Mouse (Mus musculus): Measurements from ENCODE around the gene Tnrc18. TPM values are rescaled to one million over a fixed set of nuclear protein-coding genes. Genes with fewer than 3 reads are reported as not detected.

Gene Tnrc18
- total RNA-seq, 4 experiments from 2014 or later: 112 to 134 (median 116) TPM

DNA sequence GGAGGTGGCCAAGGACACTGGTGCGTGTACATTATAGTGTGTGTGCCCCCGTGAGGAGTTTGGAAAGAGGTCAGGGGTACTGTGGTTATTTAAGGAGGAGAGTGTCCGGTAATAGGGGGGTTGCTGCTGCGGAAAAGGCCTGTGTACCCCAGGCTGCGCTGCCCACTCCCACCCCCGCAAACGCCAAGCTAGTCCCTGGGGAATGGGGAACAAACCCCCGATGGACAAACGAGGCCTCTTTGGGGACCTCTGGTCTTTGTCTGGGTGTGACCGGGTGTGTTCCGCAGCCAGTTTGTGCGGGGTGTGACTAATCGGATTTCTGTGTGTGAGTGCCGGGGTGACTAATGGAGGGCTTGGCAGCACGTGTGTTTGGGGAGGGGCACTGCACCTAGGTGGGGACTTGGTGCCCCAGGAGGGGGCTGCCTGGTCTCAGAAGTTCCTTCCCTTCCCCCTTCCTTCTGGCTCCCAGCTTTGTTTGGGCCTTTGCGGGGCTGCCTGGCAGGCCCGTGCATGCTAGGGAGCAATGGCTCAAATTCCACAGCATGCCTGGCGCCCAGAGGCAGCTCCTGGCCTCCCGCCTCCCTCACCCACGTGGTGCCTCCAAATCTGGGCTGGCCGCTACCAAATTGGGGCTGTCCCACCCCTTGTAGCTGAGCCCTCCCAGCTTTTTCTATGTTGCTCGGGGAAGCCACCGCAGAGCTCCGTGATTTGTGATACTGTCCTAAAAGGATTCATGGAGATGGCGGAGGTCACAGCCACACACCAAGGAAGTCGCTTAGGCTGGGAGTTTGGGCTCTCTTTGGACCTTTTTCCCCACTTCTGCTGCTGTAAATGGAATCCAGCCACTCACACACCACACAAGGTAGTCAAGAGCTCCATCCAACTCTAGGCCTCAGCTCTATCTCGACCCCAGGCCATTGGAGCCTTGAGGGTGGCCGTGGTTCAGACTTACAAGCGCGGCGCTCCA, 5.9 kb upstream of the Tnrc18 start:
- peak; percentile 46 to 70 for DNase-seq (ENCODE audit: low spot score in 2 of 2)

DNA sequence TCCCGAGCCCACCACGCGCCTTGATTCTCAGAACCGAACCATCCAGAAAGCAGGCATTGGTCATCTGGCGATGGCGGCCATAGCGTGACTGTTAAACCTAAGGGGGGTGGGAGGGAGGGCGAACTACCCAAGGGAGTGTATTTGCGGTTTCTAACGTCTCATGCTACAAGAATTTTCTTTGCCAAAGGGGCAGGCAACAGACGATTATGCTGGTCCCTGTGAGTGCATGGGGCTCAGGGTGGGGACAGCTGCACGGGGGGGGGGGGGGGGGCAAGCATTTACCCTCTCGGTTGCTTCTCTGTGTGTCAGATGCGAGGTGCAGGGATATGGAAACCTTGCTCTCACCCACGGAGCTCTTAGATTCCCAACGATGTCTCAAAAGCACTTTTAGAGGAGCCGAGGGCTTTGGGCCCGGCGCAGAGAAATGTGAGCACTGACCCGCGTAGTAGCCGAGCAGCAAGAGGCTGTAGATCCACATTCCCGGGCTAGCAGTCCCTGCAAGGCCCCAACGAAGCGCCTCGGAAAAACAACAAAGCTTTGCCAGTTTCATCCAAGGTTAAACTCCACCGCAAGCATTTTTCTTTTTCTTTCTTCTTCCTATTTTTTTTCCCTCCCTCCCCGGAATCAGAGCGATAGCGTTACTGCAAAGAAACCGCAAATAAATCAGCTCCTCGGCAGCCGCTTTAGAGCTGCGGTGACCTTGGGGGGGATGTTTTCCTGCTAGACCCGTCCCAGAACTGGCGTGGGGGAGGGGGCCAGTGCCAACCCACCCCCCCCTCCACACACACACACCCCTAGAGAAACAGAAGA, 5.0 kb upstream of the Tnrc18 start:
- no peak for DNase-seq (ENCODE audit: low spot score in 2 of 2)

DNA sequence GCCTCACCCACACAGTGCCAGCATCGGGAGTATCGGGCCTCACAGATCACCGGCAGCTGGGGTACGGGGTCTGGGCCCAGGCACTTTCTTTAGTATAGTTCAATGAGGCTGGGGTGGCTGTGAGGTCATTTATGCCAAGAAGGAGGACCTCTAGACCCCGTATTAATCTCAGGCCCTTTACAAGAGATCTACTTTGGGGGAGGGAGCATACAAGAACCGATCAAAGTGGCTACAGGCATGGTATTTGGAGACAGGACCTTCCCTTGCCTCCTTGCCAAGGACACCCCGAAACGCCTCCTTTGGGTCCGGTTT, 4.5 kb upstream of the Tnrc18 start:
- DNase-seq (ENCODE audit: low spot score in 2 of 2): no peak

DNA sequence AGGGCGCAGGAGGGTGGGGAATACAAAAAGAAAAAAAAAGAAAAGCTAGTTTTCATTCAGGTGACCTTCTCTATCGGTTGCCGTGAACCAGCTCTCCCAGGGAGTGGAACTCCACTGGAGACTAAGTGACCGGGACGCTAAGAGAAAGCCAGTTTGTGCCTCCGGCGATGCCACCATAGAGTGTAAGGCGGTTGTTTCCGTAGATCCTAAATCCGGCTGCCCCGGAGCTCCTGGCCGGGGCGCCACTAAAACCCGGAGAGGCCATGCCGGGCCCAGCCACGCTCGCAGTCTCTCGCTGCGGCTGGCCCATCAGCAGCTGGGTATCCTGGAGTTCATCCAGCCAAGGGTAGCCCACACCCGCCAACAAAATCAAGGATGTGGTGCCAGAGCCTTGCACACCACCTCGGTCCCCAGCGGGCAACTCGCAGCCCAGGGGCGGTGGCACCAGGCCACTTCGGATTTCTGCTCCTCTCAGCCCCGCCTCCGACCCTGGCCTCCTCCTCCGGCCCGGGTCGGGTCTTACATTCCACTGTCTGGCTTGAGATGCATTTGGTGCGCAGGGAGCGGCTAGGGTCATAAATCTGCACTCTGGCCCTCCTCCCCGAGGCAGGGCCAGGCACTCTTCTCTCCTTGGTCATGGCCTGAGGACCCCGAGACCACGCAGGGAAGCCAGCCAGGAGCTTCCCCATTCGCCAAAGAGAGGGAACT, 4.0 kb upstream of the Tnrc18 start:
- DNase-seq (ENCODE audit: low spot score in 2 of 2): peak; percentile 61 to 74

DNA sequence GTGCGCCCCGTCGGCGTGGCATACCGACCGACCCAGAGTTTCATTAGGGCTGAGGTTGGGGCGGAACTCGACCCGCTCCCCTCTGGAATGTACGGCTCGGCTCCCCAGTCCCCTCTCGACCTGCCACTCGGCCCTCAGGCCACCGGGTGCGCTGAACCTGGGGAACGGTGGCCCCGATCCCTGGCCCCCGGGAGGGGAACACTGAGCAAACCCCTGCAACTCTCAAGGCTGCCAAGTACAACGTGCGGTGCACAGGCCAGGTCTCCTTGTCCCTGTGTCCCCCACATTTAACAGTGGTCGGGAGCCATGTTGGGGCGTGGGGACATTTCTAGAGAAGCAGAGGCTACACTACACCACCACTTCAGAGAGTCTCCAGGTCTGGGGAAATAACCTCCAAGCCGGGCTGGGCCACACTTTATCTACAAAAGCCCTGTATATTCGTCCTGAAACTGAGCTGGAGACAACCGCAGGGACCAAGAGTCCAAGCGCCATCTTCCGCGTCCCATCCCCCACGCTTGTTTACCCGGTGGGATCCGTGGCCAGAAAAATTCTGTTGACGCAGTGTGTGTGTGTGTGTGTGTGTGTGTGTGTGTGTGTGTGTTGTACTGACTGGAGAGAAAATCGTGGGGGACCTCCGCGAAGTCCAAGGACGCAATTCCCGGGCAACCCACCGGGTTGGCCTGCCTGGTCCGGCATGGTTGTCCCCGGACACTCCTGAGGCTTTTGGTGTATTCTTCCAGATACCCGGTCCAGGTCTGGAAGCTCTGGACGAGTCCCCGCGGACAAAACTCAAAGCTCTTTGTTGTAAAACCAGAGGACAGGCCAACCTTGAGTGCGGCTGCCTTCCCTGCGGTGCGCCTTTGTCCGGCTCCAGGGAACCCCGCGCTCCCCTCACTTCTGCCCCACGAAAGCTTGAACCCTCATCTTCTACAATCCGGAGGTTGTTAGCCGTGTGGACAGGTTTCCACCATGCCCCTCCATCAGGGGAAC, 3.1 kb upstream of the Tnrc18 start:
- DNase-seq (ENCODE audit: low spot score in 2 of 2): peak; percentile 52 to 69

DNA sequence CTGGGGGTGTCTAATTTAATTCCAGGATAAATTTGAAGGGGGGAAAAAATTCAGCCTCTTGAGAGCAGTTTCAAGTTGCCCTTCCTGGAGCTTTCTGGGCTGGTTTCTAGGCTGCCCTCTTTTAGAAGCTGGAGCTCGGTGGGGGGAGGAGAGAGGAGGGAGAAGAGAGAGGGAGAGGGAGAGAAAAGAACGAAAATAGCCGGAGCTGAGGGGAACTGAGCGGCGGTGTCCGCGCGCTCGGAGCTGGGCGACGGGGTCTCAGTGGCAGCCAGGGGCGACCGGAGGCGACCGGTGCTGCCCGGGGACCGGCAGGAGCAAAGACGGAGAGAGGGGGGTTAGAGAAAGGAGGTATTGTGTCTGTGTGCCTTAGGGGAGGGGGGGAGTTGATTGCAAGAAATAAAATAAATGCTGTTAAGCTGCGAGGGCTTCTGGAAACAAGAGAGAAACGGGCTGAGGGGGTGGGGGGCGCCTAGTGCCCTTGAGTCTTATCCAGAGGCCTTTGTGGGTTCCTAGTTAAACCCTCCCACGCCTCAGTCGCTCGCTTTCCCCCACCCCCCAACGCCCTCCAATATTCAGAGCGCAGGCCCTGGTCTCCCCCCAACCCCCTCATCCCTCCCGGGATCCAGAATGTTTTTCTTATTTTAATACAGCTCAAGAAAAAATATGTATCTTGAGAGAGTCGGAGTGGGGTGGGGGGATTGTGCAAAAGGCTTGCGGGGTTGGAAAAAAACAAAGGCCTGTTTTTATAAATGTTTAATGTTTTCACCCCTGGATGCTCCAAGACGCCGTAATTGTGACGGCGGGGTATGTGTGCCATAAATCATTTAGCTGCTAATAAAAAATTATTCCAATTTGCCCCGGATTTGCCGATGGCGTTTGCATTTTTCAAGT, 2.2 kb upstream of the Tnrc18 start:
- DNase-seq (ENCODE audit: low spot score in 2 of 2): peak; percentile 67 to 81

DNA sequence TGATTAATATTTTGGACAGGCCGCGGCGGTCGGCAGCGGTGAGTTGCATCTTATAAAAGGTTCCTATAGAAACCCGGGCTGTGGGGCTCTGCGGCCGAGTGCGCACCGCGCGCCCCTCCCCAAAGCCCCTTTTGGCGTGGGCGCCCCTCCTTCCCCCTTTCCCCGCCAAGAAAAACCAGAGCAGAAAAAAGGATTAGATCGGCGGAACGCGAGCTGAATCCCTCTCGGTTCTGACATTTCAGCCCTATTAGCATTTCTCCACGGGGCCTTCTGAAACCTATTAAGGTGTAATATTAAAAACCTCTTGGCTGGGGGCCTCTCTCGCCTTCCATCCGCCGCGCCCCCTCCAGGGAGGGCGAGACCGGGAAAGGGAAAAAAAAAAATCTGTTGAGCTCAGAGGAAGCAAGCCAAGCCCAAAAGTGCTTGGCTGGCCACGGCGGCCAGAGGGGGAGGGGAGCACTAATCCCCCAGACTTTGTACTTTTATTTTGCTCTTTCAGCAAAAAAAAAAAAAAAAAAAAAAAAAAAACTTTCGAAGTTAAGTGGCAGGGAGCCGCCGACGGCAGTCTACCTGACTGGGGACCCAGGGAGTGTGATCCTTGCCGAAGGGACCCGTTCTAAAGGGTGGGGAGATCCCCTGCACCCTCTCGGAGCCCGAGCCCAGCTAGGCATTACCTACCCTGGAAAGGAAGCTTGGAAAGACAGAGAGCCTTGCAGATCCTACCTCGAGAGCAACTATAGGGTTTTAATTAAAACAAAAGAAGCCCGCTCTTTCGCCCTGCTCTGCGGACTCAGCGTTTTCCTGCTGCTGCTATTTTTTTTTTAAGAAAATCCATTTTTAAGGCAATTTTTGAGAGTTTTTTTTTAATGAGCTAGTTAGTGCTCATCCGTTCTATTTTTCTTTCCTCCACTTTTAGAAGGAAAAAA, 1.2 kb upstream of the Tnrc18 start:
- DNase-seq (ENCODE audit: low spot score in 2 of 2): peak; percentile 40 to 48

DNA sequence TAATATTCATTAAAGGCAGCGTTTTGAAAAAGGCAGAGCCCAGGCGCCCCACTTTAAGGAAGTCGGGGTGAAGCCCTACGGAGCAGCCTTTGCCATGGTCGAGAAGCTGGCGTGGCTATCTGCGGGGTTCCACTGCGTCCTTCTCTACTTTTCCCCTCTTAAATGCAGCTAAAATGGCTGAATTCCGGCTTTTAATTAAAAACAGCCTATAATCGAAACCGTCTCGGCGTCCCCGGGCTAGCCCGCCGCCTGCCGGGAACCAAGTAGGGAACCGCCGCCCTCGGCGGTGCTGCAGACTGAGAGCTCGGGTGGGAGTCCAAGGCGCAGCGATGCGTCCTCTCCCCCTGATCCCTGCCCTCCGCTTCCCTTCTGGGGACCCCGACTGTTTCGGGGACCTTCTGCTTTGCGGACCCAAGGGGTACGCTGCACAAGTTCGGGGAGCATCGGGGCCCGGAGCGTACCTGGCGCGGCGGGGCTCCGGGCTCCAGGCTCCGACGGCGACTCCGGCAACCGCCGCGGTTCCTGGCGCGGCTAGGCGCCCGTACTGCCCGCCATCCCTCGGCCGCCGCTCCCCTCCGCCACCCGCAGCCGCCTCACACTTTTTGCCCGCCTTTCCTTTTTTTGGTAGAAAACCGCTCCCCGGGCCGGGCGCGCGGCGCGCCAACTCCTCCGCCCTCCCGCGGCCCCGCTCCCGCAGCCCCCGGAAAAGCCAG, 495 bp downstream of the Tnrc18 start:
- DNase-seq (ENCODE audit: low spot score in 2 of 2): peak; percentile 63 to 78

DNA sequence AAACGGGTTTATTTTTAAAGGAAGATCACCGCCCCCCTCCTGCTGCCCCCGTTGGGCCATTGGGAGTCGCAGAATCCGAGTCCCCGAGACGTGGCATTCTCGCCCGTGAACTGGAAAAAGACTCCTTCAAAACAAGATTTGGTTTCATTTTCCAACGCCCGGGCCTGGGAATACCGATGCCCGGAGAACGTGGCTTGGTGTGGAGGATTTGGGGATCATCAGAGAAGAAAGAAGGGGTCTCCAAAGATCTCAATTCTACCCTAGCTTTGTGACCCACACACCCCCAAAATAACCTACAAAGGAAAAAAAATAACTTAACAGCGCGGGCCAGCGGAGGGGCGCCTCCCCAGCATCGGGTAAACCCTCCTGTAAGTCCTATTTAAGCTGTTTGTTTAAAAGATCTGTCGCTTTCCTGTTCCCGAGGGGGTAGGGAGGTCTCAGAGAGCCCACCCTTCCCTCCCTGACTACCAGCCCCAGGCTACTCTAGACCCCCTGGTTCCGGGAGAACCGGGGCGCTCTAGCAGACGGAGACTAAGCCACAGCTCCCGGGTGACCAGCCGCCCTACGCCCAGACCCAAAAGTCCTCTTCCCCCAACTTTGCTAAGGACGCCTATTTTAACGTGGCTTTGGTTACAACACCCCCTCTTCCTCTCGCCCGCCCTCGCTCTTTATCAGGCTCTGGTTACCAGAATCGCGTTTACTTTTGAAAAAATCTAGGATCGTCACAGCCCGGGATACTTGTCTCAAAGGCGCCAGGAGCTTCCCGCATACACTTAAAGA, 1.2 kb downstream of the Tnrc18 start:
- peak in 1 of 2 experiments; percentile 40 for DNase-seq (ENCODE audit: low spot score in 2 of 2)

DNA sequence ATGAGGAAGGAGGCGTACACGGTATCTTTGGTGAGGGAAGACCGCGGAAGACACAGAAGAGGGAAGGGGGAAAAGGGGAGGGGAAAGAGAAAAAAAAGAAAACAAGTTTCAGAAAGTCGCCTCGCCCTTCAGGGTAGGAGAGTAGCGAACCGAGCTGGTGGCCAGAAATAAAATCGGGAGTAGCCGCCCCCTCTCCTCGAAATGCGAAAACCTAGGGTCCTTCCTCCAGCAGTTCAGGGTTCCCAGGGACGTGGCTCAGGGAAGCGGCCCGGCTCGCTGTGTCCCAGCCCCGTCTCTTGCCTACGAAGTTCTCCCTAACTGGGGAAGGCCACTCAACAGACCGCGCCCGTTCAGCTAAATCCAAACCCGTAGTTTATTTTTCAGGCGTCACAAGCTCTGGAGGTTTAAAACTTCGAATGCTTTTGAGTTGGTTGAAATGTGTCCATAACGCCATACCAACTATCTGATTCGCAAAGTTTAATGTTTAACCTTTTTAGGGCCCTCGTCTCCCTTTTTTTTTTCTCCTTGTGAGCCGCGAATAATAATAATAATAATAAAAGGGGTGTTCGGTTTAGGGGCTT, 2.0 kb downstream of the Tnrc18 start:
- no peak for DNase-seq (ENCODE audit: low spot score in 2 of 2)

DNA sequence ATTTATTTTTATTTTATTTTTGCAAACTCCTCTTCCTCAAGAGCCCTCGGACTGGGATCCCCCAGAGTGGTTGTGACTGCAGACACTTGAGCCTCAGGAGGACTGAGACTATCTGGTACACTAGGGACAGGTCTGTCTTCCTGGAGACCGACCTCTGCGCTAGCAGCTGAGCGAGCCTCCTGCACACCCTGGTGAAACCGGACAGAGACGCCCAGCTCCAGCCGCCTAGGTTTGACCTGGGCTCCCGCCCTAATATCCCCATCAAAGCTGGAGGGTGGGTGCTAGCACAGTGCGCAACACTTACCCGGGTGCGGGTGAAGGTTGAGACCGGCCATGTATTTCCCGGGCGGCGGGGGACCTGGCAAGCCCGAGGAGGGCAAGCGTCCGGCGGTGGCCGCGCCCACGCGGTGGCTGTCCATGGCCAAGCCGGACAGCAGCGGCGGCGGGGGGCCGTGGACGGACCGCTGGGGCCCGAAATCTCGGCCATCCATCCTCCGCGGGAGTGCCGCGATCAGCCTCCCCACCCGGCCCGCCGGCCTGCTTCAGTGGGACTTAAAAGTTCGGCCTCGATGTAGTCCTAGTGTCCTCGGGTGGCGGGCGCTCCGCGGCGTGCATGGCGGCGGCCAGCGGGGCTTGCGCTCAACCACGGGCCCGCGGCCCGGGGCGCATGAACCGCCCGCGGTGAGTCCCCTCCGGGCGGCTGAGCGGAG, 2.6 kb downstream of the Tnrc18 start:
- DNase-seq (ENCODE audit: low spot score in 2 of 2): no peak

DNA sequence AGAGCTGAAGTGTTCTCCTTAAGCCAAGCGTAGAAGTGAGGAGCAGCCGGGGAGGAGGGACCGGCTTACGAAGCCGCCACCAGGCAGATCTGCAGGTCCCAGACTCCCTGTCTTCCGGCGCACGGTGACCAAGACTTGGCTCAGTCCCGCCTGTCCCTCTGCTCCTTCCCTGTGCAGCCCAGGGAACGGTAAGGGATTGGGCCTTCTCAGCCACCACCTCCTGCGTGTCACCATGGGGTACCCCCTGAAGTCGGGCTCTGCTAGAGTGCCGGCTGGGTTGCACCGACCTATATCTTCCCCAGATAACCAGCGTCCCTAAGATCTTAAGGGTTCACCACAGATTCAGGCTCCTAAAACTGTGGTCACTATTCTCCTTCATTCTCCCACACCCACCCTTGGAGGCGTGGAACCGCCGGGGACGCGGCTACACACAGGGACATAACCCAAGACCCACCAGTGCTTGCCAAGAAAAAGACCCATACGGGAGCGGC, 3.3 kb downstream of the Tnrc18 start:
- DNase-seq (ENCODE audit: low spot score in 2 of 2): no peak

DNA sequence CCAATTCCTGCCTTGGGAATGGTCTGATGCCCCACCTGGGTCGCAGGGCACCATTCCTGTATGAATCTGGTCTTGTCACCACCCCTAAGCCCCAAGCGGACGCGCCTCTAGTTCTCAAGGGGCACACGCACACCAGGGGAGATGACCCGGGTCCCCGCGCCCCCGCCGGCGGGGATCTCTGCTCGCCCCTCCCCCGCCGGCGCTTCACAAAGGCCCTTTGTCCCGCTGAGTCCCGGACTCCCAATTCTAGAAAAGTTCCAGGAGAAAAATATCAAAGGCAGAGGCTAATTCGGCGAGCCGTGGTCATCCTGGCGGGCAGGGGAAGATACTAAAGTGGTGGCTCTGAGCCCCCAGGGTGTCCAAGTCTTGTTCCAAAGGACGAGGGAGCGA, 3.7 kb downstream of the Tnrc18 start:
- DNase-seq (ENCODE audit: low spot score in 2 of 2): no peak

DNA sequence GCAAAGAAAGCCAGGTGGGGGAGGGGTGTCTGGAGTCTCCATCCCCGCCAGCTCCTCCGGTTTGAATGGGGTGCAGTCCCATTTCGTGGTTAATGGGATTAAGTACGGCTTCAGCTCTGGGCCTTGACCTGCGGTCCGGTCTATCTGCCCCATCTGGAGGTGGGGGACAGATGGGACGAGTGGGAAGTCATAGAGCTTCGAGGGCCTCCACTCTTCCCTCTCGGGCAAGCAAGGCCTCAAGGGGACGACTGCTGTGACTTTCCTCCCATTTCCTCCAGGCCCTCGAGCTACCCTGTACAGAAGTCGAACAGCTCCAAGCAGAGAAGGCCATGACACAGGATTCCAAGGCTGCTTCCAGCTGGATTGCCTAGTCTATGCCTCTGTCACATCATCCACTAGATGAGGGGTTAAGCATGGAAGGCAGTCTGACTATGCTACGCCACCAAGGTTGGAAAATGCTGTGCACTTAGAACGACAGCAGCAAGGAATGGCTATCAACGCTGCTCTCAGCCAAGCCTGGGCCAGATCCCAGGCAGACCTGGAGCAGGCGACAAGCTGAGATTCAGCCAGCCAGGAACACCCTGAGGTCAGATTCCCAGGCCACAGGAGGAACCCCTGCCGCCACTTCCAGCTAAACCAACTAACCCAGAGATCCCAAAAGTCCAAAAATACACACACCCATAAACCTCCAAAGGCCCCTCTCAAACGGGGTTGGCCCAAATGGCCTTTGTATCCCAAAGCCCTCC, 4.3 kb downstream of the Tnrc18 start:
- DNase-seq (ENCODE audit: low spot score in 2 of 2): no peak

DNA sequence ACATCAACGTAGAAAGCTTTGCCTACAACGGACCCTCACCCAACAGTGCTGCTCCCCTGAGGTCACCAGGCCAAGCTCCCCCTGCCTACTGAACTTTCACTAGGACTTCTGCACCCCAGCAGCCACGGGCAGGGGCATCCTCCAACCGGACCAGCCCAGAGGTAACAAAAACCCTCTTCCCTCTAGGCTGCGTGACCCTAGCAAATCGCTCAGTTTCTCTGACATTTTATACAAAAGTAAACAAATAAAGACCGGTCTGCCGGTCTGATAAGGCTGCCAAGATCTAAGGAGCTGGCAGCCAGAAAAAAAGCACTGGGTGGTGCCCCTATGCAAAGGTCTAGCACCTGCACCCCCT, 4.9 kb downstream of the Tnrc18 start:
- no peak for DNase-seq (ENCODE audit: low spot score in 2 of 2)

Data from left cerebral cortex, adult 8-10 months (tissue).